Mouse (Mus musculus) cerebellum, postnatal 10 days (tissue): Measurements from ENCODE around the gene Spryd4.
"Not testable (repeated sequence)": the region's sequence is repeated elsewhere in the genome, so short reads cannot be mapped to it uniquely, and the experiment has no call there.

ENCODE experiments used
- DNase-seq, 2 experiments: peaks; one replicate each; pipeline ENCODE4 v3.0.0; 2021; ENCODE audit warnings: mixed read lengths in 2 of 2

The Spryd4 gene

DNA sequence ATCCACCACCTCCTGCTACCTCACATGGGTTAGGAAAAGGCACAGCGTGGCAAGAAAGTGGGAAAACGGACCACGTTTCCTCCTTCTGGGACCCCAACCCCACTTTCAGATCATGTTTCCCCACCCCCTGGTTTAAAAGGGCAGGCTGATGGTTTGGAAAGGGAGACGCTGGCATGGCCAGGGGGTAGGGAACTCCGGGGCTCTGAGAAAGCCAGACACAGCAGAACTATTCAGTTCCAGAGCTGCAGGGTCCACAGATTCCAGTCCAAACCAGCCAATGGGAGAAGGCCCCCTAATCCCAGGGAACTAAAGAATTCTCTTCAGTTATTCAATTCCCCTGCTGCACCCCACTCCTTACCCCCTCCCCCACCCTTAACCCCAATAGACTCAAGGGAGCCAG, 13.5 kb upstream of the Spryd4 start:
- DNase-seq: no peak

GRCm38 (mm10) chr10:128221533-128222286, 10.1 kb upstream of the Spryd4 start:
- no peak for DNase-seq

DNA sequence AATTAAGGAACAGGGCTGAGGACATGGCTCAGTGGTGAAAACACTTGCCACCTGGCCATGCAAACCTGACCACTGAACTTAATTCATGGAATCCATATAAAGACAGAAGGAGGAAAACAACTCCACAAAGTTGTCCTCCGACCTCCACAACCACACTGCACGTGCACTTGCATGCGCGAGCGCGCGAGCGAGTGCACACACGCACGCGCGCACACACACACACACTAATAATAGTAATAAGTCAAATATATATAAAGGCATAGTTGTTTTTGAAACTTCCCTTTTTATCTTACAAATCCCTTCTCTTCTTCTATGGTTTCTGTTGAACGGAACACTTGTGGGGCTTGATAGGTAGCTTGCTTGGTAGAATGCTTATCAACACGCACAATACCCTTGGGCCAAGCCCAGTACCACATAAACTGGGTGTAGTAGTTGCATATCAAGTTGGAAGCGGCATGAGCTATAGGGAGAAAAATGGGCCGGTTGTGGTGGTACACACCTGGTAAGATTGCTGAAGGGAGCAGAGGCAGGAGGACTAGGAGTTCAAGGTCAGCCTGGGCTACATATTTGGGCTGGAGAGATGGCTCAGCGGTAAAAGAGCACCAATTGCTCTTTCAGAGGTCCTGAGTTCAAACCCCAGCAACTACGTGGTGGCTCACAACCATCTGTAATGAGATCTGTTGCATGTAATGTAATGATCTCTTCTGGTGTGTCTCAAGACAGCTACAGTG, 6.9 kb upstream of the Spryd4 start:
- DNase-seq: no peak

DNA sequence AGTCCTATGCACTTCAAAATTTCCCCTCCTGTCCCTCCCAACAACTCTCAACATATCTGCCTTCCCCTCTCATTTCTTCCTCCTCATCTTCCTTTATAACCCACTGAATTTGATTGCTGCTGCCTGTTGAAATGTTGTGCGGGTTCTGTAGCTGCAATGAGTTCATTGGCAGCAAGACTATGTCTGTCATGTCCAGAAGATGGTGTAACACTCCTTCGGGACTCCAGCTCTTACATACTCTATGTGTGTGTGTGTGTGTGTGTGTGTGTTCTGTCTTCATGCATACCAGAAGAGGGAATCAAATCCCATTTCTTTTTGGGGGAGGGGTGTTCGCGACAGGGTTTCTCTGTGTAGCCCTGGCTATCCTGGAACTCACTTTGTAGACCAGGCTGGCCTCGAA, 3.4 kb upstream of the Spryd4 start:
- DNase-seq: no peak

DNA sequence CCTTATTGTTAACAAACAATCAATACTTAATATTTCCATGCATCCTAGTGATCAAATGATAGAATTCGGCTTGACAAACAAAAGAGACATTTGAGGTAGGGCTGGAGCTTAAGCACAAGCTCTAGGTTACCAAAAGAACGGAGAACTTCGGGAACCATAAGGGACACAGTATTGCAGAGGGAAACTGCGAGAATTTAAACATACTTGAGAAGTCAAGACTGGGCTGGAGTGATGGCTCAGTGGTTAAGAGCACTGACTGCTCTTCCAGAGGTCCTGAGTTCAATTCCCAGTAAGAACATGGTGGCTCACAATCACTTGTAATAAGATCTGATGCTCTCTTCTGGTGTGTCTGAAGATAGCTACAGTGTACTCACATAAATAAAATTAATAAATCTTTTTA, 2.5 kb upstream of the Spryd4 start:
- not testable (repeated sequence) for DNase-seq

DNA sequence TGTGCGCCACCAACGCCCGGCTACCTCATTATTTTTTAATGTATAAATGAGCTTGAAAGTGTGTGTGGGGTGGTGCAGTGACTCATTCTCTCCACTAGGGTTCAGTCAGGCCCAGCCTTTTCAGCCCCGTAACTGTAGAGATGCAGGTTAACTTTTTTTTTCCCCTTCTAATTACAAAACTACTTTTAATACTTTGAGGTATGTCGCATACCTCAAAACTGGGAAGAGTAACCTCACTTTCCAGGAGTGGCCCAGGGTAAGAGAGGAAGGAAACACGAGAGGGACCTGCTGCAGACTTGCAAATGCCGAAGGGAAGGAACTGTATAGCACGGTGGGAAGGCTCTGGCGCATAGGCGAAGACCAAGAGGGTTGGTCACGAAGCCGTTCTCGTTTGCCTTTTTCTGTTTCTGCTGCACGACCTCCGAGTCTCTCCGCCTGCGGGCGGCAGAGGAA, 1.3 kb upstream of the Spryd4 start:
- DNase-seq: peak; percentile 81 to 87

GRCm38 (mm10) chr10:128212148-128212547, 541 bp upstream of the Spryd4 start:
- DNase-seq: no peak

- peak; percentile 29 to 47 for DNase-seq
Measured at GRCm38 (mm10) chr10:128210954-128211353, 653 bp downstream of the Spryd4 start.

- DNase-seq: no peak
Measured at GRCm38 (mm10) chr10:128210131-128210530, 1.5 kb downstream of the Spryd4 start.

DNA sequence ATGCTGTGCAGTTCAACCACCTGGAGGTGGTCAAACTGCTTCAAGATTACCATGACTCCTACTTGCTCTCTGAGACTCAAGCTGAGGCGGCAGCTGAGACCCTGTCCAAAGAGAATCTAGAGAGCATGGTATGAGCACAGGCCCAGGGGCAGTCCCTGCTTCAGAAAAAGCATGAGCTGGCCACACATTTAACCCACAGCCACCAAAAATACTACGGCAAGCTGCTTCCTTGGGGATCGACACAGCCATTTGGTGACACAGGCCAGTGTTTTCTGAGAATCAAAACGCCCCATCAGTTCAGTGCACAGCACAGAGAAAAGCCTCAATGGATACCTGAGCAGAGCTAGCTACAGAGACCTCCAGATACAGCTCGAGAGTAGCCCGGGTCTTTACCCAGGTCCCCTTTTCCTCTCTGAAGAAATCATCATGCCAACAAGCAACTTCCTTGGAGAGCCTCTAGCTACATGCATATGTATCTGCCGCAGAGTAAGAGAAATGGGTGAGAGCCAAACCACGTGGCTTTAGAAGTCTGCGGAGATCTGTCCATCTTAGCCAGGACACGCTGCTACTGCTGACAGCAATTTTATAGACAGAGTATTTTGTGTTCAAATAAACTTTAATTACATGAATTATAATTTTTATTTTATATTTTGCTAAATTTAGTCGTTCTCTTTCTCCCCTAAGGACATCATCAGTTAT, 2.1 kb downstream of the Spryd4 start:
- no peak for DNase-seq

DNA sequence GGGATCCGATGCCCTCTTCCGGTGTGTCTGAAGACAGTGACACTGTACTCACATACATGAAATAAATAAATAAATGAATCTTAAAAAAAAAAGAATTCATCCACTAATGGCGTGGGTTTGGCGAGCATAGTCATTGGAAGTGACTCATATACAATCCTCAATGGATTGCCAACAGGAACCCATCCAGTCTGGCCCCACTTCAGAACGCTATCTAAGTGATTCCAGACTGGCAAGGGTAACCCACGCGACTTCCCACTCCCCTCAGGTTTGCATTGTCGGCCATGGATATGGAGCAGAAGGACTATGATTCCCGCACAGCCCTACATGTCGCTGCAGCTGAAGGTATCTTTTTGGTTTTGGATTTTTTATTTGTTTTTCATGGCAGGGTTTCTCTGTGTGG, 3.3 kb downstream of the Spryd4 start:
- no peak for DNase-seq

- DNase-seq: no peak
Measured at GRCm38 (mm10) chr10:128204941-128205340, 6.7 kb downstream of the Spryd4 start.

GRCm38 (mm10) chr10:128201856-128202255, 9.8 kb downstream of the Spryd4 start:
- DNase-seq: no peak

DNA sequence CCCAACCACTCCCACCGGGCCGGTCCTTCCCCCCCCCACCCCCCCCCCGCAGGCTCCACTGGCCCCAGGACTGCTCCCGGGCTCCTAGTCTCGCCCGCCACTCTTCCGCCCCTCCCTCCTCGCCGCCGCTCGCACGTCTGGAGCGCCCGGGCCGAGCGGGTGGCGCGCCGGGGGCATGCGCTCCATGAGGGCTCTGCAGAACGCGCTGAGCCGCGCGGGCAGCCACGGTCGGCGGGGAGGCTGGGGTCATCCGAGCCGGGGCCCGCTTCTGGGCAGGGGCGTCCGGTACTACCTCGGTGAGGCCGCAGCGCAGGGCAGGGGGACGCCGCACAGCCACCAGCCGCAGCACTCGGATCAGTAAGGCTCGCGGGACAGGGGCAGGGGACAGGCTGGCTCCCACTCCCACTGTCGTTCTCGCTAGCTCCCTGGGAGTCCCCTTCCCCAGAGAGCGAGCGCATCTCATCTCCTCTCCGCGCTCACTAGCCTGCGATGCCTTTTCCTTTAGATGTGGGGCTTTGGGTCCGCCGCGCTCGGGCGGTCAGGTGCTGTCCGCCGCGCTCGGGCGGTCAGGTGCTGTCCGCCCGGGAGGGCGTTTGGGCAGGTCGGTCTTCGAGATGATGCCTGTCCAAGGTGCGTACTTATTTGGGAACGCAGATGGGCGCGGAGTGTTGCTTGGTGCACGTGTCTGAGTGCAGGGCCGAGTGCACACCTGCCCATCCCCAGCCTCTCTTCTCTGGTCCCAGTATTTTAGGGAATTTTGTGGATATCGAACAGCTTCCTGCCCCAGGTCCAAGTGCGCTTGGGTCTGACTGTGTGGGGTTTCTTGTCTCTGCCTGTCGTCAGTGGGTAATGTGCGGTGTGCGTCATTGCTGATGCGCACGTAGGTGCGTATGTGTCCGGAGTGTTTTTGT, 16.8 kb downstream of the Spryd4 start:
- DNase-seq: peak; percentile 45 to 75

DNA sequence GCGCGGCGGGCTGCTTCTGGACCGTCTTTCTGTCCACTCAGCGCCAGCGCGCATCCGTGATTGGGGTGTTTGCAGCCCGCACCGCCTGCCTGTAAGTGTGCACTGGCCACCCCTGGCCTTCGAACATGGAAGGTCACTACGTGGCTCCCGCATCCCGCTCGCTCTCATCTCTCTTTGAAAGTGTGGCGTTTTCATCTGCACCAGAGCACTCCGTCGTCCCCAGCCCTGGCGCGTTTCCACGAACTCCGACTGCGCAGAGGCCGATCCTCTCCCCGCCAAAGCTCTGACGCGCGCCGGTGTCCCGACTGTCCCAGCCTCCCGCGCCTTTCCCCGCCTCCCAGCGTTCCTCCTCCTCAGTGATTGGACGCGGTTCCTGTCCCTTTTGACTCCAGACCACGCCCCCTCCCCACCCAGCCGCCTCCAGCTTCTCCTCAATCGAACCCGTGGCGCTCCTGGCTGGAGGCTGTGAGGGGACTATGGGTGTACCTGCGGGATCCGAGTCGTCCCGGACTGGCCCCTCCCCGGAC, 17.5 kb downstream of the Spryd4 start, which contains the start of gene Gls2:
Gene Gls2, plus strand, starts transcription at position 434 of the 527 bp plus-strand sequence.
- DNase-seq: peak; percentile 100

DNA sequence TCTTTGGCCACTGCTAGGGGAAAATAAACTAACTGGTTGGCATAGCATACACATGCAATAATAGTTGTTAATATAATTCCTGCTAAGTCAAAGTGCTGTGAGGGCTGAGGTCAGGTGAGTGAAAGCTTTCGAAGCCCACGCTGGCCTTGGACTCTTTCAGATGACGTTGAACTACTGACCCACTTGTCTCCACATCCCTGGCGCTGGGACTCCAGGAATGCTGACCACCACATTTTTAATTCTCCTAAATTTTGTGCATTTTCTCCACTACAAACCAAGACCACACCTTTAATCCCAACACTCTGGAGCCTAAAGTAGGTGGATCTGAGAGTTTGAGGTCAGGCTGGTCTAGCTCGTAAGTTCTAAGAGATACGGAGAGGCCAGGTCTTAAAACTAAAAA, 18.5 kb downstream of the Spryd4 start:
- no peak for DNase-seq

DNA sequence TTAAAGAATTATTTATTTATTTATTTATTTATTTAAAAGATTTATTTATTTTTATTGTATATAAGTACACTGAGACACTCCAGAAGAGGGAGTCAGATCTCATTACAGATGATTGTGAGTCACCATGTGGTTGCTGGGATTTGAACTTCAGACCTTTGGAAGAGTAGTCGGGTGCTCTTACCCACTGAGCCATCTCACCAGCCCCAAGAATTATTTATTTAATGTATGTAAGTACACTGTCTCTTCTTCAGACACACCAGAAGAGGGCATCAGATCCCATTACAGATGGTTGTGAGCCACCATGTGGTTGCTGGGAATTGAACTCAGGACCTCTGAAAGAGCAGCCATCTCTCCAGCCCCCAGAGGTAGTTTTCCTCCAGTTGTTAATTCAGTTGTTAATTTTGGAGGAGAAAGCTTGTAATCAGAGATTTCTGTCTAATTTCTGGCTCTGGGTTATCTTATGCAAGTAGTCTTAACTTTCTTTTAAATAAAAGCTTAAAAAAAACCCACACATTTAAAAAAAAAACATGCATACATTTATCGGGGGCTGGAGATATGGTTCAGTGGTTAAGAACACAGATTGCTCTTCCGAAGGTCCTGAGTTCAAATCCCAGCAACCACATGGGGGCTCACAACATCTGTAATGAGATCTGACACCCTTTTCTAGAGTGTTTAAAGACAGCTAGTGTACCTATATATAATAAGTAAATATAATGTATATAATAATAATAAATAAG, 19.4 kb downstream of the Spryd4 start:
- not testable (repeated sequence) for DNase-seq

DNA sequence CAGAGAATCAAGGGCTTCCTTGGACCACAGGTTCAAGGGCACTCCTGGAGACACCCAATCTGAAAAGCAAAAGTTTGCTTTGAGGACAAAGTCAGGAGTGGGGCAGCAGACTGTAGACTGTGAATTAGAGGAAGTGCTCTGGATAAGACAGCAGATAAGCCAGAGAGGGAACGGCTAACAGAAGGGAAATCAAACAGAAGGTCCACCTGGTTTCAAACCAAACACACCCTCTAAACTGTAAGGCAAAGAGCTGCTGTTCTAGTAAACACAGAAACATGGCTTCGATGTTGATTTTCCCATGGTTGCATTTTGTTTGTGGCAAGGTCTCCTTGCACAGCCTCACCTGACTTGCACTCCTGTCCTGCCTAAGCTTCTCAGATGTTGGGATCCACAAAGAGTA, 20.1 kb downstream of the Spryd4 start:
- no peak for DNase-seq

DNA sequence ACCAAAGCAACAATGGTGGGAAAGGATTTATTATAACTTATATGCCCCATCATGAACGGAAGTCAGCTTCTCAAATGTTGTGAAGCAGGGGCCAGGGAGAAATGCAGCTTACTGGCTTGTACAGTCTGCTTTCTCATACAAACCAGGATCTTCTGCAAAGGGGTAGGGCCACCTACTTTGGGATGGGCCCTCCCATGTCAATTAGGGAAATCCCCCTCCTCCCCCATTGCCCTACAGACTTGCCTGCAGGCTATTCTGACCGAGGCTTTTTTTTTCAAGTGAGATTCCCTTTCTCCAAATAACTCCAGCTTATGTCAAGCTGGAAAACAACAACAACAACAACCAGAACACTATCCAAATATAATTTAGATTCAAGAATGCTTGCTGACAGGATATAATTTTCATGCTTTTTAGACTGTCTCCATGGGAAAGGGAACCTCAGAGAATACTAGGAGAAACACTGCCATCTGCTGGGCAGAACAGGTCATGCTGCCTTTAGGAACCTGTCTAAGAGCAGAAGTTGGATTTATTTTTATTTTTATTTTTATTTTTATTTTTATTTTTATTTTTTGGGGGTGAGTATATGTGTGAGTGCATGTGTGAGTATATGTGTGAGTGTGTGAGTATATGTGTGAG, 23.2 kb downstream of the Spryd4 start:
- DNase-seq: peak; percentile 86 to 89

- DNase-seq: no peak
Measured at GRCm38 (mm10) chr10:128187181-128187605, 24.4 kb downstream of the Spryd4 start.

GRCm38 (mm10) chr10:128185959-128186358, 25.6 kb downstream of the Spryd4 start:
- peak; percentile 88 to 92 for DNase-seq
